Mouse (Mus musculus) neural tube, embryonic 13.5 days (tissue): ENCODE results near the gene Dst. TPM values are rescaled to one million over a fixed set of nuclear protein-coding genes. Genes with fewer than 3 reads are reported as not detected.

Source experiments
- microRNA-seq: library from miRNA; unstranded; fragments of <30 nt; microRNA quantifications from one replicate; pipeline ENCODE4, GENCODE M21; 2016
- polyA plus RNA-seq: library from polyadenylated mRNA; unstranded; fragments of >200 nt; fragmentation: Nextera tagmentation; extraction: Ambion mirVana; gene quantifications from 2 replicates; pipeline ENCODE4 v1.2.1, GENCODE M21; 2015

Dst gene
- polyA plus RNA-seq, 1 experiment from 2014 or later: 44.4 TPM

Small RNA genes lying within 50 kb of the gene (microRNA-seq; reads per million reads assigned to microRNA genes)
- gene Mir6896: not detected

Other genes starting within 250 kb of the Dst start
- gene Prim2, start 238.4 kb upstream of the Dst start, polyA plus RNA-seq: 21.5 and 23.5 TPM in 2 replicates
- gene Rab23, start 188.3 kb upstream of the Dst start, polyA plus RNA-seq: 23.5 and 29.1 TPM in 2 replicates
- 17.6 and 22.9 TPM in 2 replicates for gene Bag2, start 150.4 kb upstream of the Dst start, polyA plus RNA-seq
- 35.0 and 41.6 TPM in 2 replicates for gene Zfp451, start 93.6 kb upstream of the Dst start, polyA plus RNA-seq
- 20.8 and 21.3 TPM in 2 replicates for gene Bend6, start 409 bp upstream of the Dst start, polyA plus RNA-seq